Mouse (Mus musculus) Patski (cell line): ENCODE results near the gene Ppp1r12a. TPM values are rescaled to one million over a fixed set of nuclear protein-coding genes. Genes with fewer than 3 reads are reported as not detected.

Experiments used
- ATAC-seq: fragments of 100-300 bp; one replicate; pipeline ENCODE4 v1.8.0; 2021
- CTCF ChIA-PET: fragments of 350-600 bp; sonication (Branson Sonifier 250); formaldehyde crosslinking; loops from one replicate; lab custom pipeline; 2022; ENCODE audit warnings: inconsistent platforms; lab: Charles Lee
- POLR2A ChIA-PET: fragments of 350-600 bp; sonication (Branson Sonifier 250); formaldehyde crosslinking; loops from one replicate; lab custom pipeline; 2022; ENCODE audit warnings: antibody characterized with exemption, inconsistent platforms; lab: Charles Lee
- DNase-seq: peaks from one replicate; pipeline ENCODE4 v3.0.0-alpha.2; 2011; ENCODE audit warnings: low read depth, low spot score
- H3K27me3 ChIP-seq: fragments of 371-371 bp; one replicate; pipeline ENCODE4 v1.5.1; 2021
- CTCF ChIP-seq: fragments of 100-300 bp; IDR thresholded peaks from one replicate; pipeline ENCODE4 v1.5.1; 2021
- in situ Hi-C: fragments of 300-500 bp; cut with MboI; formaldehyde crosslinking; loops from 3 replicates; pipeline ENCODE4 v1.11.1; 2018; ENCODE audit warnings: low pct_unique_long_range_greater_than_20kb, mixed read lengths
- polyA plus RNA-seq: library from polyadenylated mRNA; unstranded; gene quantifications from one replicate; pipeline ENCODE4 v1.2.3, GENCODE M21; 2021

The Ppp1r12a gene
- polyA plus RNA-seq, result 68.9 TPM

DNA sequence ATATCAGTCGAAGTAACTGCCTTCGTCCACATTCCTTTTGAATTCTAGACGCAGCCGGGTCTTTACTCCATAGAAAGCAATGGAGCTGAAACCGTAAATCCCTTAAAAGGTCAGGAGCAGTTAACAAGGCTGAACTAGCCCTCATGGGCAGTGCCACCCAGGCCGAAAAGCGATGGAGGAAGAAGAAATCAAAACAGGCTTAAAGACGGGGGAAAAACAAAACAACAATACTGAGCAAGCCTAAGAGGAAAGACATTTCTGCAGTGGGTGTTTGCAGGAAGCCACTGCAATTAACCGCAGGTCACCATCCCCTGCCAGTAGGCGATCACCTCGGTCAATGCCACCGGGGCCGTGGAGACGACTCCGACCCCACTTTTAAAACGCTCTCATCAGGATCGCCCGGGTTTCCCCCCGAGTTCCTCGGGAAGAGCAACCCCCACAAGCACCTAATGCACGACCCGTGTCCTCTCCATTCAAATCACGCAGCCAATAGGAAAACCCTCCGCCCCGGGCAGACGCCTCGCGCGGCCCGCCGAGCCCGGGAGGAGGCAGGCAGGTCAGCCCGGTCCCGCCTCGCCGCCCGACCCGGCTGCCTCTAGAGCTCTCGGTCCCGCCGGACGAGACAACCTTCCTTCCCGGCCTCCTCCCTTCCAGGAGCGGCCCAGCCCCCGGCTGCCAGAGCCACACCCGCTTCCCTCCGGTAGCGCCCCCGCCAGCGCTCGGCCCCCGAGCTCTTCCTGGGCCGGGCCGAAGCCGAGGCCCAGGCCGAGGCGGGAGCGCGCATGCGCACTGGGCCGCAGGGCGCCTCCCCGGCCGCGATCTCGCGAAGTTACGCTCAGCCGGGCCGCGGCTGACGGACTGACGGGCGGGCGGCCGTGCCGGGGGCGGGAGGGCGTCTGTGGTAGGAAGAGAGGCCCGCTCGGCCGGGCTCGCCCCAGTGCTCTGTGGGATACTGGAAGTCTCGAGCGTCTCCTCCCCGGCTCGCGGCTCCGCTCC is at the start of gene Ppp1r12a:
Gene Ppp1r12a (plus strand): TSS at position 933 of the 996 bp plus-strand sequence.
- POLR2A ChIA-PET, result no interaction called here
- in situ Hi-C loops, result loop anchor here (5.0 to 10.0 kb wide), 2 partner anchors 229 to 283 kb away; no protein-coding TSS in a partner anchor

DNA sequence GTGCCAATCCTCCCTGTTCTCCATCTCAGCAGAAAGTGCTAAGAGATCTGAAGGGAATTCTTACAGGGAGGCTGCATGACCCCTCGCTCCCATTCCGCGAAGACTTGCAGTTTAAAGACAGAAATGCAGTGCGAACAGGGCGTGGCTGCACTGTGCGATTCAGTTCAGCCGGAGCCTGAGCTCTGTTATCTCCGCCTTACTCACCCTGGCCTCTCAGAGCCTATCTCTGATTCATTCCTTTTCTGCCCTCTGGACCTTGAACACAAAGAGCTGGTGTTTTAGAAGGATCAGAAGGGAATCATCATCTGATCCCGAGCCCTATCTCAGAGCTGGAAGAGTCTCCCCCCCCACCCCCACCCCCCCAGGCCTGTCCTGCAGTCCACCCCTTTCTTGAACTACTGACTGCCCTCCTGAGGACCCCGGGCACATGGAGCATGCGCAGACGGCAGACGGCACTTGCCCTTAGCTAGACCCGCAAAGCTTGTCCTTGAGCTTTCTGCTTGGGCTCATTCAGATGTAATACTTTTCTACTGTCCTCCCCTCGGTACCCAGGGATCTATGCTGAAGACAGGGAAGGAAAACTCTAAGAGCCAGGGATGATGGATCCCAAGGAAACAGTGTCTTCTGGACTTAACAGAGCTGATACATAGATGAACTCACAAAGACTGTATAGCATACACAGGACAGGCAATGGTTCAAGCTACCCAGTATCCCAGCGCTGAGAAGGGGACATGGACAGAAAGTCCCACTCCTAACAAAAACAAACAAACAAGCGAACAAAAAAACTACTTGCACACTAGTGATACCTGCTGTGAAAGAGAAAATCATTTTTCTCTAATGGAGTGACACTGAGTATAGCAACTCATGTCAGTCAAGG is 48.4 kb upstream of the Ppp1r12a start:
- DNase-seq, result no peak
- POLR2A ChIA-PET, result interaction anchor here (0.7 kb wide), 1 partner anchor 179 kb away, joined by 3 read pairs; no protein-coding TSS in a partner anchor
- no peak for TF ChIP-seq CTCF

More for the DNA sequence above, at the start of gene Ppp1r12a:
- no peak for TF ChIP-seq CTCF
- H3K27me3 ChIP-seq, result no peaks in the 10 kb centered on the region
- peak; percentile 35 for DNase-seq
- ATAC-seq, result peak; percentile 94
- CTCF ChIA-PET, result interaction anchor here (0.6 to 1.3 kb wide), 3 partner anchors 59 to 303 kb away, joined by 3 read pairs; no protein-coding TSS in a partner anchor

DNA sequence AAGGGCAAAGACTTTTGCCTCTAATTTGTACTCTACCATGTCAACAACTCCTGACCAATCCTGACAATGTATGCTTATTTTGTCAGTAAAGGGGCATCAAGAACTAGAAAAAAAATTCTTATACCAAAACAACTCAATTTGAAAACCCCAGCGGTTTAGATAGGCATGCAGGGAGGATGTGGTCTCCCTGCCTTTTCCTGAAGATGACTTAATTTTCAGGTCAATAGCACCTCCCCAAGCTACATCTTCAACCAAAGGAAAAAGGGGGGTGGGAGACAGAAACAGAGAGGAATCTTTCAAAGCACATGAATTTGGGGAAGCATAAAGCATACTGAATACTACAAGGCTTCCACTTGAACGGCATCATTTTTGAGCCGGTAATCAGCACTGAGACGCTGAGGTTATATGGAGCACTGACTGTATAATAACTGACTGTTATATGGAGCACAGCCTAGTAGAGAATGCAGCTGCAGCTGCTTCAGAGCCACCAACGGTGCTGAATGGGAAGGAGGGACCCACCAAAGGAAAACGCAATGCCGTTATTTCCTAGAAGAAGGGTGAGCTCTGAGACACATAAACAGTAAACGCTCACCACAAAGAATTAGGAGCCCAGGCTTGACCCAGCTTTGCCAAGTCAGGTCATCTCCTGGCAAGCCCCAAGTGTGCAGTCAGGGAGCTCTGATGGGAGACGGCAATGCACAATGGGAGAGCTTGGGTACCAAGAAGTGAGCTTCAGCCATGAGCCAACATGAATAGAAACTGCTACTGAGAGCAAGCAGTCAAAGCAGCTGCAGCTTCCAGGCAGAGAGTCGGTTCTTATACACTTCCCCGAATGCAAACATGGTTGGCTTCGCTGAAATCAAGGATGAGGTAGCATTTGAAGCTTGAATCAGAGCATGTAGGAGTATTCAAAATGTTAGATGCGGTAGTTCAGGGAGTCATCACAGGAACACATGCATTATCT is 43.5 kb upstream of the Ppp1r12a start:
- no peak for ATAC-seq
- CTCF ChIA-PET, result no interaction called here
- no peak for TF ChIP-seq CTCF
- in situ Hi-C loops, result no loop called here
- no peak for DNase-seq
- POLR2A ChIA-PET, result no interaction called here
- H3K27me3 ChIP-seq, result peaks cover 9% of the 10 kb centered on the region

More for the DNA sequence above, 48.4 kb upstream of the Ppp1r12a start:
- in situ Hi-C loops, result no loop called here
- no peaks in the 10 kb centered on the region for H3K27me3 ChIP-seq
- CTCF ChIA-PET, result no interaction called here
- ATAC-seq, result no peak

DNA sequence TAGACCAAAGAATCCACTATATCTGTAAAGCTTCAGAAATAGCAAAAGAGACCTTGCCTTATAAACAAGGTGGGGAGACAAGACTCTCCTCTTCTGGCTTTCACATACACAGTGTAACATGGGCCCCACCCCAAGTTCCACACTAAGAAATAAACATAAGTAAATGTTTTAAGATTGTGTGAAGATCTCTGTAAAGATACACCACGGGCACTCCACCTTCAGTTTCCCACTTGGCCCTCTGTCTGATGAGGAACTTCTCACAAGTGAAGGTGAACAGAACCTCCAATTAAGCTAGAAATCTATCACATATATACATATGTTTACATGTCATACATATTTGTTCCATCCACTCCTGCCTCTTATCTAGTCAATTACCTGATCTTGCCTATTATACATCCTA is 42.6 kb upstream of the Ppp1r12a start:
- ChIA-PET CTCF (interaction anchor here (1.7 kb wide), 1 partner anchor 9 kb away, joined by 4 read pairs; no protein-coding TSS in a partner anchor), POLR2A (no interaction called here)
- ATAC-seq (no peak), DNase-seq (no peak)
- no peak for TF ChIP-seq CTCF
- peaks cover 9% of the 10 kb centered on the region for H3K27me3 ChIP-seq
- in situ Hi-C loops, result no loop called here

DNA sequence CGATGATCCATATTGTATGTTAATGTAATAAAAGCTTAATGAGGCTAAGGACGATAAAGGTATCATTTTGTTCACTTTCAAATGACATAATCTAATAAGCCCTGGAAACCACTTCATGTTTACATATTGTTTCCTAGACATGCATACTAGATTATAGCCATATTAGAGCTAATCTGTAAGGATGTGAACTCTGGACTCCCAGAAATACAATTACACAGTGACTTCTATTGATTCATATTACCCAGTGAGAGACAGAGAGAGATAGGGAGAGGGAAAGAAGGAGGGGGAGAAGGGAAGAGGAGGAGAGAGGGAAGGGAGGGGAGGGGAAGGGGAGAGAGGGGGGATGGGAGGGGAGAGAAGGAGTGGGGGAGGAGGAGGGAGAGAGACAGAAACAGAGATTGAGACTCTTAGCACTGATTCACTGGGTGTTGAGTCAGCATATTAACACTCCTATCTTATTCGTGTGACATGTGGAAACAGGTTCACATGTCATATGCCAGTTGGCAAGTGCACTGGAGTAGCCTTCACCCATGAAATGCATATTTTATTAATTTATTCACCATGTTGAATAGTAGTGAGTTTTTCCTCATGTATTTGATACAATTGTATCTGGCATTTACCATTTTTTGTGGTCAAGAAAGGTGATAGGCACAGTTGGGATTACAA is 36.9 kb upstream of the Ppp1r12a start:
- ChIA-PET POLR2A (no interaction called here), CTCF (no interaction called here)
- no peak for ATAC-seq
- H3K27me3 ChIP-seq, result peaks cover 17% of the 10 kb centered on the region
- TF ChIP-seq CTCF, result no peak
- no peak for DNase-seq
- in situ Hi-C loops, result no loop called here

DNA sequence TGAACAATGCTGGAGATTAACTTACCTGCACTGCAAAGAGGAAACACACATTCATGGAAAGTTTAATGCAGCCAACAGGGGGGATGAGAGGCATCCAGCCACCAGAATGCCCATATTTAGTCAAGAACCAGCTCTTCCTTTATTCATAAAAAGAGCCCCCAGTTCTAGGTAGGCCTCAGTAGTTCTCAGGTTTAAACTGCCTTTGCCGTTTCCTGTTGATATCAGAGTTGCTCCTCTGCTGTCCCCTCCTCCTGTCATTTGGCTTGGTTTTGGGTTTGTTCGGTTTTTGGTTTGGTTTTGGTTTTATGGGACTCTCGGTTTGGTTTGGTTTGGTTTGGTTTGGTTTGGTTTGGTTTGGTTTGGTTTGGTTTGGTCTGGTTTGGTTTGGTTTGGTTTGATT is 32.8 kb upstream of the Ppp1r12a start:
- ChIA-PET POLR2A (no interaction called here), CTCF (interaction anchor here (1.0 kb wide), 1 partner anchor 9 kb away, joined by 4 read pairs; no protein-coding TSS in a partner anchor)
- TF ChIP-seq CTCF, result no peak
- H3K27me3 ChIP-seq, result peaks cover 8% of the 10 kb centered on the region
- no peak for ATAC-seq
- in situ Hi-C loops, result no loop called here
- DNase-seq, result no peak

DNA sequence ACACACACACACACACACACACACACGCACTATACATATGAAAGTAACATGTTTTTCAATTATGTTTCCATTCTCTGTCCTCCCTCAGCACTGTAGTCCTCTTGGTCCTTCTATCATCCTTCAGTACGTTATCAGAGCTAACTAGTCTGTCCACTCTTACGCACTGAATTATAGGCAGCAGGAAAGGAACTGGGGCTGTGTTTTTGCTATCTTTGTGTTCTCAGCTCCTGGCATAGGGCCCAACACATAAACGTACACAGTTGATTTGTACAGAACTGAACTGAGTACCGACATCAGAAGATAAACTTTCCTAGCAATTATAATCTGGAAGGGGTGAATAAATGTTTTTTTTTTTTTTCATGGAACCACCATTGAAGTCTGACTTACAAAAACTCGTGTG is 30.1 kb upstream of the Ppp1r12a start:
- CTCF ChIA-PET, result interaction anchor here (0.8 to 1.6 kb wide), 3 partner anchors 9 to 21 kb away, joined by 3 to 4 read pairs (median 4); no protein-coding TSS in a partner anchor
- in situ Hi-C loops, result no loop called here
- ATAC-seq, result no peak
- peaks cover 4% of the 10 kb centered on the region for H3K27me3 ChIP-seq
- TF ChIP-seq CTCF, result no peak
- POLR2A ChIA-PET, result interaction anchor here (0.6 to 1.3 kb wide), 2 partner anchors 21 to 289 kb away, joined by 3 read pairs; no protein-coding TSS in a partner anchor
- DNase-seq, result no peak

DNA sequence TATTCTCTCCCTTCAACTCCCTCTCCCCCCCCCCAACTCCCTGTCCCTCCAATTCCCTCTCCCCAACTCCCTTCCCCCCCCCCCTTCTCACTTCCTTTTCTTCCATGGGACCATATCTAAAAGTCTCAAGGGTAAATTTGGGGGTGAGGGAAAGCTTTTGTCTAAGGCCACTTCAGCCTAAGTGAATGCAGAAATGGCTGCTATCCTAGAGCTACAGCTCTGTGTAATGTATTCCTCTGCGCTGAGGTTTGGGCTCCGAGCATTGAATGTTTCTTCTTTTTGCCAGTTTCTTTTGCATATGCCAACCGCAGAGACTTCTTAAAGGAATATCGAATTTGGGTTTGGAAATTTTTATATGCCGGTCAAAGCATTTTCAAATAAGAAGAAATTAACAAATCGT is 28.7 kb upstream of the Ppp1r12a start:
- ATAC-seq, result no peak
- H3K27me3 ChIP-seq, result no peaks in the 10 kb centered on the region
- no peak for TF ChIP-seq CTCF
- in situ Hi-C loops, result no loop called here
- POLR2A ChIA-PET, result no interaction called here
- CTCF ChIA-PET, result no interaction called here
- no peak for DNase-seq

DNA sequence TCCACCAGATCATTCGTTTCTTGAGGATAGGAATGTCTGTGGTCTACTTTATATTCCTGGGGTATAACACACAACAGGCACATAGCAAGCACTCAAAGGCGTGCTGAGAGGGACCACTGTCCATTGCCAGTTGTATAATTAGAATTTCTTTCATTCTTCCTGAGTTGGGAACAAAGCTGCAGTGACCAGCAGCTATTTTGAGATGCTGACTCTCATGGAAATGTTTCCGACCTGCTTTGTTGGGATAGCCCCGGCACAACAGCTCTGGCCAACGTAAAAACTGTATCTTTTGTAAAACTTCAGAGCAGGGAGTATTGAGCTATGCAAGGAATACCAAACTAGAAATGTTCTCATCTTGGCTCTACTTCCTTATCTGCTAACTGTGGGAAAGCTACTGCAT is 28.2 kb upstream of the Ppp1r12a start:
- no peak for DNase-seq
- ChIA-PET CTCF (no interaction called here), POLR2A (no interaction called here)
- no peaks in the 10 kb centered on the region for H3K27me3 ChIP-seq
- in situ Hi-C loops, result no loop called here
- no peak for TF ChIP-seq CTCF
- no peak for ATAC-seq
